Mouse (Mus musculus) erythroblast, embryonic 14.5 days (primary cell): ENCODE measurements around the gene Gm7980. TPM values are rescaled to one million over a fixed set of nuclear protein-coding genes. Genes with fewer than 3 reads are reported as not detected.
"Not testable (repeated sequence)": the region's sequence is repeated elsewhere in the genome, so short reads cannot be mapped to it uniquely, and the experiment has no call there.

Source experiments
- H3K27me3 ChIP-seq: 2 replicates; pipeline ENCODE4 v1.6.1; 2012; ENCODE audit warnings: inconsistent platforms; ENCODE audit not compliant: control insufficient read depth
- H3K36me3 ChIP-seq: 2 replicates; pipeline ENCODE4 v1.6.1; 2012; ENCODE audit warnings: mild to moderate bottlenecking, inconsistent platforms; ENCODE audit not compliant: control insufficient read depth
- H3K4me1 ChIP-seq: 2 replicates; pipeline ENCODE4 v1.6.1; 2012; ENCODE audit warnings: inconsistent platforms; ENCODE audit not compliant: control insufficient read depth
- H3K4me3 ChIP-seq: replicated peaks from 2 replicates; pipeline ENCODE3; 2012; ENCODE audit warnings: moderate library complexity, mild to moderate bottlenecking, inconsistent platforms
- H3K9me3 ChIP-seq: 2 replicates; pipeline ENCODE4 v1.6.1; 2012; ENCODE audit warnings: low read length, inconsistent platforms, mixed read lengths; ENCODE audit not compliant: control insufficient read depth
- polyA plus RNA-seq: library from polyadenylated mRNA; stranded (reverse); fragments of >175 nt; gene quantifications from 2 replicates; pipeline ENCODE4 v1.2.3, GENCODE M21; 2012

Gene Gm7980
- not detected in 2 replicates for polyA plus RNA-seq

DNA sequence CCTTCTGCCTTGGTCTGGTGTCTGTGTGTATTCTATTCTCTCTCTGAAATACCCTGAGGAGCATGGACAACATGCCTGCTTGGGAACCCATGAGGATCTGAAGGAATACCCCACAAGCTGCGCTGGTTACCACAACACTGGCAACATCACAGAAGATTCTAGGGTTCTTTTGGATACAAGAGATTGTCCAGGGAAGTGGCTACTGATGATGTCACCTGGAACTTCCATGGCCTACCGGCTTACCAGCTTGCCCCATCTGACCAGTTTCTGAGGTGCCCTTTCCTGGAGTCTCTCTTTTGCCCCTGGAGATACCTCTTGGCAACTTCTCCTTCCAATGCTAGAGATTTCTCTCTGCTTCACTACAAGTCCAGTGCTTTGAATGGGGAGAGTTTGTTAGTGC lies at the start of gene Gm7980:
Gene Gm7980 (minus strand): TSS at position 101 of the 400 bp plus-strand sequence.
- H3K4me1 ChIP-seq, H3K4me3 ChIP-seq, H3K9me3 ChIP-seq, H3K36me3 ChIP-seq, H3K27me3 ChIP-seq: not testable (repeated sequence)

GRCm38 (mm10) chr14:41943695-41944094 lies 36.6 kb upstream of the Gm7980 start, which contains the start of gene 1700024B05Rik:
Gene 1700024B05Rik (plus strand): TSS chr14:41943995.
- not testable (repeated sequence) for H3K27me3 ChIP-seq, H3K4me1 ChIP-seq, H3K36me3 ChIP-seq, H3K4me3 ChIP-seq, H3K9me3 ChIP-seq

- not testable (repeated sequence) for H3K27me3 ChIP-seq, H3K4me3 ChIP-seq, H3K36me3 ChIP-seq
Observed at GRCm38 (mm10) chr14:41924649-41925048, 17.6 kb upstream of the Gm7980 start, which contains the start of gene 1700049E17Rik1. Gene 1700049E17Rik1 (plus strand): TSS chr14:41924949.

More at GRCm38 (mm10) chr14:41924649-41925048, 17.6 kb upstream of the Gm7980 start, which contains the start of gene 1700049E17Rik1:
- H3K9me3 ChIP-seq, H3K4me1 ChIP-seq: not testable (repeated sequence)

Other genes starting within 250 kb of the Gm7980 start
- not detected in 2 replicates for gene Gm8068, start 205.4 kb downstream of the Gm7980 start, polyA plus RNA-seq
- not detected in 2 replicates for gene Gm7929, start 156.7 kb downstream of the Gm7980 start, polyA plus RNA-seq
- not detected in 2 replicates for gene Gm47189, start 134.8 kb downstream of the Gm7980 start, polyA plus RNA-seq
- gene 1700049E17Rik1, start 17.7 kb upstream of the Gm7980 start, polyA plus RNA-seq, result not detected in 2 replicates
- gene 1700024B05Rik, start 36.7 kb upstream of the Gm7980 start, polyA plus RNA-seq, result not detected in 2 replicates
- gene Gm6401, start 60.6 kb upstream of the Gm7980 start, polyA plus RNA-seq, result not detected in 2 replicates
- not detected in 2 replicates for gene Gm3543, start 76.0 kb upstream of the Gm7980 start, polyA plus RNA-seq
- gene Gm7951, start 210.1 kb upstream of the Gm7980 start, polyA plus RNA-seq, result not detected in 2 replicates